Mouse (Mus musculus): Measurements from ENCODE around the gene Dennd6a.
A peak's percentile ranks its signal among the peaks of the same experiment; 100 is the strongest.
"Not testable (repeated sequence)": the region's sequence is repeated elsewhere in the genome, so short reads cannot be mapped to it uniquely, and the experiment has no call there.

Dennd6a gene

DNA sequence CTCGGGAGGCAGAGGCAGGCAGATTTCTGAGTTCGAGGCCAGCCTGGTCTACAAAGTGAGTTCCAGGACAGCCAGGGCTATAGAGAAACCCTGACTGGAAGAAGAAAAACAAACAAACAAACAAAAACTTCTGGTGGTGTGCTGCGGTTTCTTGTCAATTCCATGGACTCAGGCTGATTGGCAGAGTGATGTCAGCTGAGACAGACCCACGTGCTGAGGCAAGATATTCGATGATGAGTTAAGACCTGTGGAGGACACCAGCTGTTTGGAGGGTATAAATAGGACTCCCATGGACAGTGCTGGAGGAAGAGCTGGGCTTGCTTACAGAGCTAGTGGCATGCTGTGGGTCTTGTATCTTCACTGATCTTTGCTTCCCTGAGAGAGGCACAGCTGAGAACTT is at the start of gene Dennd6a:
Gene Dennd6a, plus strand, starts transcription at position 301 of the 400 bp plus-strand sequence.
- not testable (repeated sequence) for DNase-seq (ENCODE audit: low read depth, low spot score)

DNA sequence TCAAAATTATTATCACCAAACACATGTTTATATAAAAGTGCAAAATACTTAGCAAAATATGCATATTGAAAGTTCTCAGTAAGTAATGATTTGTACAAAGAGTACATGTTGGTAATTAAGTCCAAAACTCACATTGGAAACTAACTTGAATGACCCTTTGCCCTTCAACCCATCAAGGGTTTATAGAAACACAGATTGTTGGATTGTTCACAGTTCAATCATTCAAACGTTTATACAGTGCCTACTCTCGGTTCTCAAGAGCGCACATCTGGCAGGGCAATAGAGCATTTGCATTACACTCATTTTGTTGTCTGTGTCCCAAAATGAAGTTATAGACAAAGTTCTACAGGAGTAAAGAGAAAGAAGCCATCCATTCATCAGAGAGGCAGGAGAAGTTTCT is 47.7 kb upstream of the Dennd6a start:
- DNase-seq (ENCODE audit: low read depth, low spot score), result no peak

GRCm38 (mm10) chr14:26528296-26528695 is 45.4 kb upstream of the Dennd6a start:
- DNase-seq (ENCODE audit: low read depth, low spot score), result no peak

- no peak for DNase-seq (ENCODE audit: low read depth, low spot score)
These were observed 43.3 kb upstream of the Dennd6a start for GRCm38 (mm10) chr14:26530350-26530749.

GRCm38 (mm10) chr14:26531410-26532313 is 42.0 kb upstream of the Dennd6a start:
- no peak for DNase-seq (ENCODE audit: low read depth, low spot score)

DNA sequence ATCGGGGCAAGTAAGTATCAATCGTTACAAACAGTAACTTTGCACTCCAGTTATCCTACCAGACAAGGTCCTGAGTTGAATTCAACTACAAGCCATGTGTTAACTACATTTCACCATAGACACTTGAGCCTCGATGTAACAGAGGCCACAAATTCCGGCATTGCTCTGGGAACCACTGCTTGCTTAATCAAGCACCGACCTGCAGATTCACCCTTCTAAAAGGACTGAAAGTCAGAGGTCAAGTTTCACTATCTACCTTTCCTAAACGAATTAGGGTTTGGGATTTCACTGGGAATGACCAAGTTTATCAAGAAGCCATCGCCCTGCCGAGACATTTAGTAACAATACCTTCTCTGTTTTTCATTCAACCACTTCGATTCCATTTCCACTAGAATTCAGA is 40.9 kb upstream of the Dennd6a start:
- no peak for DNase-seq (ENCODE audit: low read depth, low spot score)

- no peak for DNase-seq (ENCODE audit: low read depth, low spot score)
These were observed 40.4 kb upstream of the Dennd6a start for GRCm38 (mm10) chr14:26533267-26533666.

DNA sequence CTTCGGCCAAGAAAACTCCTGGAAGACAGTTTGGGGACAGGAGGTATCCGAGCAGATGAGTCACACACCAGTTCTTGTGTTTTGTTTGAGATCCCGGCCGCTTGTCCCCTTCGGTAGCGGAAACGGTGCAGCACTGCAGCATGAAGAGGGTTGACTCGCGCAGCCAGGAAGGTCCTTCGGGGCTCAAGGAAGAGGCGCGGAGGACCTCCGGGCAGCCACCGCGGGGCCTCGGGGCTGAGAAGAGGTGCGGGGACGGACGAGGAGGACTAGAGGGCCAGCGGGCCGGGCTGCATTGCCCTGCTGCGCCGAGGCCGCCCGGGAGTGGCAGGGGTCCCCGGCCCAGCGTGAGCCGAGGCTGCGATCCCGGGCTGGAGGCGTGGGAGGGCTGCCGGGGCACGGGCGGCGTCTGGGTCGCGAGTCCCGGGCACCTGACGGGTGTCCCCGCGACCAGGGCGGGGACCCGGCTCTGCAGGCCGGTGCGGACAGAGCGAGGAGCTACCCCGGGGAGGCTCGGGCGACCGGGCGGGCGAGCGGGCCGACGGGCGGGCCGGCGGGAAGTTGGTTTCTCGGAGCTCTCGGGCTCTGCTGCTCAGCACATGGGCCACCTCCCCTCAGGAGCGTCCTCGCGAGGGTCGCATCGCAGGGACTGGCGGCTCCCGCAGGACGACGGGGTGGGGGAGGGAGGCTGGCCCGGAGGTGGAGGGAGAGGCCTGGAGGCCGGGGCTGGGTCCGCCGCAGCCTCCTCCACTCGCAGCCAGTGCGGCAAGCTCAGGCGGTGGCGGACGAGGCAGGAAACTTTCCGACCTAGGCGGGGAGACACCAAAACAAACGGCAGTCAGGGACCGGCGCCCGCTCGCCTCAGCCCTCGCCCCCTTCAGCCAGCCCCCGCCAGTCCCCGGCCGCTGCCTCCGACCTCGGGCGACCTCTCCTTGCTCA is 39.6 kb upstream of the Dennd6a start:
- peak; percentile 49 for DNase-seq (ENCODE audit: low read depth, low spot score)

DNA sequence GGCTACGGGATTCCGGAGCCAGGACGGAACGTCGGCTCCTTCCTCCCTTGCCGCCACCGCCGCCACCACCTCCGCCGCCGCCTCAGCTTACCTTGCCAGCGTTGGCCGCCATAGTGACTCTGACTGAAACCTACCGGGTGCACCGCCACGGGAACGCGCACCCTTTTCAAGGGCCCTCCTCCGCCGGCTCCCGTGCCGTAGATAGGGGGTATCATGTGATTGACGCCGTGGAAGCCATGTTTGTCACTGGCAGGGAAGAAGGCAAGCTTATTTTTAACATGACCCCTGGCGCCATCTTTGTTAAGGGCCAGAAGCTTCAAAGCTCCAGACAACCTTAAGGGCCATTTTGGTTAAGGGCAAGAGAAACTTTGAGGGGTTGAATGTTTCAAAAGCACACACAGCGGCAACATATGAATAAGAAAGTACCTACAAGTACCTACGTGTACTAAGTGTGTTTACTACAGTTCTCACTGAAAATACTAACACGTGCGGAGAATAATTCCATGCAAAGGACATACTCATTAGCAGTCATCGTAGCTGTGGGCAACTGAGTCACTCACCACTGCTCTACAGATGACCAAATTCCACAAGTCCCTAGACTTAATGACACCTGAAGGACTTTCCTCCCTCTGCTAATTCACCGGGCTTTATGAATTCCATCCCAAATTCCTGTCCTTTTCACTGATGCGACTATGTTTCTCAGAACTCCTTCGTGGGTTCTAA is 38.7 kb upstream of the Dennd6a start, which contains the start of gene Slmap:
Gene Slmap, minus strand, starts transcription at position 175 of the 723 bp plus-strand sequence.
- peak; percentile 99 for DNase-seq (ENCODE audit: low read depth, low spot score)

DNA sequence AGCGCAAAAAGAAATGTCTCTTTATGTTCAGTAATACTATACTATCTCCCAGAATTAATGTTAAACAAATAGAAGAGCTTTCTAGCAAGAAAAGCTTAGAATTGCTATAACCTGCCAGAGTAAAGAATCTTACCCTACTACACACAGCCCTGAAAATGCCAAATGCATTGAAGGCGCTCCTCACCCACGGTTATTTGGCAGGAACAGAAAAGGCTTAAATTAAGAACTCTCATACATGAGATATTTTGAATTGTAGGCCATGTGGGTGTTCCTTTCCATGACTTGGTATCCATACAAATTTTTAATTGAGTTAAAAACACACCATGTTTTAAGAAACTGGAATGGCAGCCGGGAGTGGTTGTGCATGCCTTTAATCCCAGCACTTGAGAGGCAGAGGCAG is 34.4 kb upstream of the Dennd6a start:
- no peak for DNase-seq (ENCODE audit: low read depth, low spot score)

GRCm38 (mm10) chr14:26540577-26540976 is 33.1 kb upstream of the Dennd6a start:
- DNase-seq (ENCODE audit: low read depth, low spot score), result no peak

DNA sequence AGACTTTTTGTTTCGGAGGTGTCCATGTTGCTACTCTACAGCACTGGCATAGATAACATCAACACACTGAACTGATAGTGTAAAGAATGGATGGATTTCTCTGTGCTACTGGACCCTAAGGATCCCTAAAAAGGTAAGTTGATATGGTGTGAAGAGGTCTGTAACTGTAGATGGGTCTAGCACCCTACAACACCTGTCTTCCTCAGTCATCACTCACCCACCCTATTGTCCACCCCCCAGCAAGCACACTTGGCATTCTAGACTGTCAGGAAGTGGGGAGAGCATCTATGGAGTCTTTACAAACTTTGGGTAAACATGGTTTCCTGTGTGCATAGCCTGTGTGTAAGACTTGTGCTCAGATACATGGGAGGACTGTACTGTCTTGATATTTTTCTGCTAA is 31.5 kb upstream of the Dennd6a start:
- no peak for DNase-seq (ENCODE audit: low read depth, low spot score)

DNA sequence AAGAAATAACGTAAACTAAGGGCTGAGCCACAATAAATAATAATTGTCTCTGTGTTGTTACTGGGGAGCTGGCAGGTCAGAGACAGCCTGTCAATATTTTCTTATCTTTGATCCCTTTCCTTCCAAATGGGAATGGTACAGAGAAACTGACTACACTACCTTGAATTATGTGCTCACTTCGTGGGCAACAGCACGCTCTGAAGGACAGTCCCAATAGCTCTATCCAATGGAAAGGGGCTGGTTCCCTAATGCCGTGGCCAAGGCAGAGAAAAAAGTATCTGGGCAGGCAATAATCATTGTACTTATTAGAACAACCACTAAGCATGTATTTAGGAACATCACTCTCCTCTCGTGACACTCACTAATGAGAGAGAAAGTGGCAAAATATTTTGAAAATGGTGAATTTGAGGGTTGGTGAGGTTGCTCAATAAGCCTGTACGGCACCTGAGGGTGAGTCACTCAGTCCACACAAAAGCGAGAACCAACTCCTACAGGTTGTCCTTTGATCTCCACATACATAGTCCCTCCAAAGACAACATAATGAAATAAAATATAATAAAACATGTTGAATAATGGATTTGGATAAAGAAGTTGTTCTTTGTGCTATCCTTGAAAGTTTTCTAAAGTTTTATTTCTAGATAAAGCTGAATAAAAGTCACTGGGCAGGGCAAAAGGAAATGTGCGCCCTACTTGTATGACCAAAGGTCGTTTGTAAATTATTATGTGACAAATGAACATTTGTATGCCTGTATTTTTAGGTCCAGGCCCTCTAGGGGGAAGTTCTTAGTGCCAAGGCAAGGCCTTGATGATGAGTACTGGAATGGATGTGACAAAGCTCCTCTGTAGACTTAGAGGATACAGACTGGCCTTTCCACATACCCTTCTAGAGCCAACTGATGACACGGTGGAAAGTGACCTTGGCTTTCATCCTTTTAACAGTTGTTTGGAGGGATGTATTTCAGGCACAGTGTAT is 25.9 kb upstream of the Dennd6a start:
- no peak for DNase-seq (ENCODE audit: low read depth, low spot score)

DNA sequence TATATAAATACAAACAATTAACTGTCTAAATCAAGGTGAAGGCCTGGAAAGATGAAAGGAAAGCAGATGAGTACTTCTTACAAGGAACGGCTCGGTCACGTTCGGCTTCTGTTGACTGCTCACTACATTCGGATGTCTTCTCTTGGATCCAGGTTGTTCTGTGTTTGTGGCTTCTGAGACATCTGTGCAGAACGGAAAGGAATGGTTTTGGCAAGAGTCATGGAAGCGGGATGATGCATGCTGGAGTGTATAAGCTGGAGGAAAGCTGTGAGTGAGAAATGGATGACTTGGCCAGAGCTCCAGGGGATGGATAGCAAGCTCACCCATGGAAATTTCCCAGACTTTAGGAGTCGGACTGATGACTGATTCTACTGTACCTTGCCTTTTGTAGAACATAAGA is 22.9 kb upstream of the Dennd6a start:
- no peak for DNase-seq (ENCODE audit: low read depth, low spot score)

DNA sequence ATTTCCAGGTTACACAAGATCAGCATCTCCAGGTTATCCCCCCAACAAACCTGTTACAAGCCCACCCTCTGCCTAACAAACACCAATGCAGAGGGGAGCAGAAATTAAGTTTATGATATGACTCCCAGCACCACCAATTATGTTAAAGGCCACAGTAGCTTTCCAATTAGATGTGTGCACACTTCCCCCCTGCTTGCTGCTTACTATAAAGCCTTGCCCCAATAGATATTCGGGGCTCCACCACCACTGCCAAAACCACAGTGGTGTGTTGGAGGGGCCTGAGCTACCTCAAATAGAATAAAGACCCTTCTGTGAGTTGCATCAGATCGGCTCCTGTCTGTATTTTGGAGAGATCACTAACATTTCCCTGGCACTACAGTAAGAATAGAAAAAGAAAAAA is 21.2 kb upstream of the Dennd6a start:
- DNase-seq (ENCODE audit: low read depth, low spot score), result no peak

- no peak for DNase-seq (ENCODE audit: low read depth, low spot score)
These were observed 20.8 kb upstream of the Dennd6a start for GRCm38 (mm10) chr14:26552853-26553252.

DNA sequence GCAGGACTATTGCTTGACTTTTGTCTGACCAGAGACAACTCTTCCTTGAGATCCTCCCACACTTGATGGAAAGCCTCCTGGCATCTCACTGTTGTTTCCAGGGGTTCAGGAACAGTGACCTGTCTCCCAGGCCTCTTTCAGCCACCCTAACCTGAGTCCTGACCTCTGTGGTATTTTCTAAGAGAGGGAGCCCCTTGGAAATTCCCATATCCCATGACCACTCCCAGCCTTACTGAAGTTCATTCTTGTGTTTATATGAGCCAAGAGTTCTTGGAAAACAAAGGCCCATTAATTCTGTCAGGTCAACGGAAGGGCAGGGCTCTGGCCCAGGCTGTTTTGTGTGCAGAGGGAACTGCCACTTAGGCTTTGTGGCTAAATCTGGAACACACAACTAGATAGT is 16.1 kb upstream of the Dennd6a start:
- DNase-seq (ENCODE audit: low read depth, low spot score), result no peak

DNA sequence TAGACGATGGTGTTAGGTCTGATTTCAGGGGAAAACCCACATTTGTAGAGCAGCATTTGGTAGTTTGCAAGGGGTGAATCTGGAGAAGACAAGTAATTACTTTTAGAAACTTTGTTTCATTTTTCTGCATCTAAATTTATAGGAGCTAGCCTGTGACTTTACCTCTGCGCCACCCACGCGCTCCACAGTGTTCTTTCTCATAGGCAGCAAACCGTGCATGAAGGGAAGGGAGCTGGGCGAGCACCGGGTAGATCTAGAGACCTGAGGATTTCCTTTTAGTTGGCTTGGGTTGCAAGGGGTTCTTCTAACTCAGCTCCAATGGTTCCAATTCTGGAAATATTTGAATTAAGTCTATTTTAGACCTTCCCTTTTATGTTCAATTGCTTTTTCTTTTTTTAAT is 15.1 kb upstream of the Dennd6a start:
- DNase-seq (ENCODE audit: low read depth, low spot score), result no peak

DNA sequence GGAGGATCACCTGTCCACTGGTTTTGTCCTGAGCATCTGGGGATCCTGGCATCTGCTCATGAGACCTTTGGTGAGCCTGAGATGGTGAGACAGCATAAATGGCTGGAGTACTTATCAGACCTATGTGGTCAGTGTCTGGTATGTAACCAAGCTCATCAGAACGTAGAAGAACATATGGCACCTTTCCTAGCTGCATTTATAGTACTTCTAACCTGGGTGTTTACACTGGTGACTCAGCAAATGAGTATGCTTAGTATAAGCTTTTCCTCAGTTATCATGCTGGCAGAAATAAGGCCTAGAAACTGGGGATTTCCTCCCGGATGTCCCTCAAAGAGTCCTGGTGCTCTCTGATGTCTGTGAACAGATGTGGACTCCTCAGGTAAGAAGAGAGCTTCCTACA is 11.4 kb upstream of the Dennd6a start:
- DNase-seq (ENCODE audit: low read depth, low spot score), result no peak

GRCm38 (mm10) chr14:26569880-26570279 is 3.8 kb upstream of the Dennd6a start:
- DNase-seq (ENCODE audit: low read depth, low spot score), result no peak

Measured in forelimb bud, embryonic 11.5 days (tissue).